Mouse (Mus musculus) lung, postnatal 36 days (tissue): Measurements from ENCODE around the gene Nop2.

Source experiments
- DNase-seq: peaks from one replicate; pipeline ENCODE4 v3.0.0; 2022; ENCODE audit warnings: mixed read lengths

Nop2 gene

DNA sequence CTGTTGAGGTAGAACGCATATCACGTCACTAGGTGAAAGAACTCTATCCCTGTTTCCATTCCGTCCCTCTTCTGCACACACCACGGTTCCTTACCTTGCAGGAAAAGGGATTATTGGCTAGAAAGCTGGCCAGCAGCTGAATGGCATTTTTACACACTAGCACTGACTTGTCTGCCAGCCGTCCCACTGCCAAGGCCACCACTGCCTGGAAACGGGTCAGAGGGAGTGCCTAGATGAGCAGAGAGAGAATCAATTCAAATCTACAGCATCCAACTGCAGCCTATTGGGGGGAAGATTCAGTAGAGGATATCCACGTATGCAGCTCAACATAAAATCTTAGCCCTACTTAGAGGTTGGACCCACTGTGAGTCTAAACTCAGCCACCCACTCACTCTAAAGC lies 47.9 kb downstream of the Nop2 start:
- no peak for DNase-seq

DNA sequence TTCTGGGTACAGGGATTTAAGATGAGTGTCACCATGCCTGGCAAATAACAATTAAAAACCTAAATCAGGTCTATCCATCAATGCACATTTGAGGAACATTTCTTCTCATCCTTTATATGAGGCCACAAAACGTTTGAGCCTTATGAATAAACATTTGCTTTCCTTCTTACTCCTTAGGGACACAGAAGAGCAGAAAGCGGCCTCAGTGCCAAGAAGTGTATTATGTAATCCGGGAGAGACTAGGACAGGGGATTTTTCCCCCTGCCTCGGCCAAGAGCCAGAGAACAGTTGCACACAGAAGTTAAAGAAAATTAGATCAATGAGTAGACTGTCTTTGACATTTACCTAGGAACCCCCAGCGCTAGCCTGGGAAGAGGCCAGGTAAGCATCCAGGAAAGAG lies 50.4 kb downstream of the Nop2 start:
- peak; percentile 16 for DNase-seq

DNA sequence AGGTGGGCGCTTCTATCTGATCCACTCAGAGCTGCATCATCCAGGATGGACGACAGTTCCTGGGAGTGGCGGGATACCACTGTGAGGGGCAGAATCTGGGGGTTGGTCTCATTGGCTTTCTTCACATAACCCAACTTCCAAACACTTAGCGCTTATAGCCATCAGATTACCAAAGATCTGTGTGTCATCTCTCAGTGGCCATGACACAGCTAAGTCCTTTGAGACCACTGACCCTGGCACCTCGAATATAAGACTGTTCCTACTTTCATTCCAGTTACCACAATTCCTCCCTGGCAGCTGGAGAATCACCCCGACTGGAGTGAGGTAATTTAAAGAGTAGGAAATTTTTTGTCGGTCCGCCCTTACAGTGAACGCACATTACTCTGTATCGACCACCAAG lies 54.5 kb downstream of the Nop2 start:
- DNase-seq = no peak

DNA sequence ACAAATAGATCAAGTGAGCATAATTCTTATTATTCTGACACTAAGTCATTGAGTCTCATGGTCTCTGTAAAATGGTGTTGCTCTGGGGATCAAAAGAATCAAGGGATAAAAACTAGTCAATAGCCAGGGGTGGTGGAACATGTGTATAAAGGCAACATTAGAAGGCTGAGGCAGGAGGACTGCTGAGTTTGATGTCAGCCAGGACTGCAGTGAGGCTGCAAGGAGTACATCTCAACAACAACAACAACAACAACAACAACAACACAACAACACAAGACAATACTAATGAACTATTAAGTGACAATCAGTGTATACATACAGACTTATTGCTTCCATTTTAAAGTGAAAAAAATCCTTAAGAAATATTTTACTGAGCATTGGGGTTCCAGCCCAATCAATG lies 59.1 kb downstream of the Nop2 start:
- no peak for DNase-seq

DNA sequence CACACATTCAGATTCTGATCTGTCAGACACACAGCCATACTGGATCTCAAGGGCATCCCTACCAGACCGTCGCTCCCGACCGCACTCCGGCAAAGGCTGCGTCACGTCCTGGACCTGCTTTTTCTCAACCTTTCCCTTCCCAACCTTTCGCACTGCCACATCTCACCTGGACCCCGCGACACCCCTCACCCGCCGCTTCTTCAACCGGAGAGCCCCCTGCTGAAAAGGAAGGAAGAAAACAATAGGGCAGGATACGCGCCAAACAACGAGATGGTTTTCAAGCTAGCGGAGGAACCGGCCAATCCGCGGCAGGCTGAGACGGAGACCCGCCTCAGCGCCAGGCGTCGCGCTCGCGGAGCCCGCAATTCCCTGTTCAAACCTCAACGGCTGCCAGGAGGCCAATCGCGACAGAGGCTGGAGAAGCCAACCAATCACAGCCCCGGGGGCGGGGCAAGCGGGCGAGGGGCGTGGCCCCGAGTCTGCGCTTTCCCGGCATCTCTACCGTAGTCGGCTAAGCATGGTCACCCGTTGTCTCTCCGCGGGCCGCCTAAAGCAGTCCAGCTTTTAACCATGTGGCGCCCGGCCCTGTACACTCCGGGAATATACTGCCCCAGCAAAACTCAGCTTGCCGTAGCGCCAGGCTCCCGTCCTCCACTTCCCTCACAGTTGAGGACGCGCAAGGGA lies 59.8 kb downstream of the Nop2 start, which contains the start of the genes Ncapd2 and Mrpl51:
Ncapd2 (minus strand) TSS at position 370 of the 684 bp plus-strand sequence.
Mrpl51 (plus strand) TSS at position 470 of the 684 bp plus-strand sequence.
- DNase-seq = peak; percentile 98

DNA sequence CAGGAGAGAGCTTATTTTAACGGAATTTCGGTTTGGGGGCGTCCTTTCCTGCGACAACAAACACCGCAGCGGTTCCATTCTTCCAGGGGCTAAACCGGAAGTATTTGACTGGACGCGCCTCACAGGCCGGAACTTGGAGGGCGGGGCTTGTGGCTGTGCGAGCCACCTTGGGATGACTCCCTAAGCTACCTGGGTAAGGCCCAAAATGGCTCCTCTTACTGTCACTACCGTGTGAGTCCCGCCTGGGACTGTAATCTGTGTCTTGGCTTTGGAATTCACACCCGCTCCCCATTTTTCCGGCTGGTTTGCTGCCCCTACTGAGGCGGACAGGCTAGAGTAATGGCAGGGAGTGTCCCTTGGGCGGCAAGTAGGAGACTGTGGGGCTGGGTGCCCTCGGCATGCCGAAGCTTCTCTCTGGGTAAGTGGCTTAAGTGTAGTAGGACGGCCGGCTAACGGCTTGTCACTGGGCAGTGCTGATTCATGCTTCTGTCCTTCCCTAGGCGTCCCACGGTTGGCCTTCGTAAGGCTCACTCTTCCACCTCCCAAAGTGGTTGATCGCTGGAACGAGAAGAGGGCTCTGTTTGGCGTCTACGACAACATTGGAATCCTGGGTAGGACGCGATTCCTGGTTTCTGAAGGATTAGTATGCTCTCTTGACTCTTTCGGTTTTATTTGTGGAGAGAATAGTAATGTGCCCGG lies 60.5 kb downstream of the Nop2 start:
- DNase-seq = peak; percentile 96

DNA sequence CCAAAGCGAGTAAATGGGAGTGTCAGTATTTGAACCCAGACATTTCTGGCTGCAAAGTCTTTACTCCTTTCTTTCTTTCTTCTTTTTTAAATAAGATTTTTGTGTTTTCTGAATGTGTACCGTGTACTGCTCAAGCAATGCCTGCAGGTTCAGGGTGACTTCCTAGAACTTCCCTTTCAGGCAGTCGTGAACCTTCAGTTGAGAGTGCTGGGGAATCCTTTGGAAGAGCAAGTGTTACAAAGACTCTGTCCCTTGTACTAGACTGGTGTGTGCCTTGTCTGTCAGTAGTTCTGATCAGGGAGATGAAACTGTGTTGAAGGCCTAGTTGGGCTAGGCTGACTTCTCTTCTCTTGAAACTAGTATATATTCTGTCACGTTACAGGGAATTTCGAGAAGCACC lies 61.1 kb downstream of the Nop2 start:
- DNase-seq = no peak

DNA sequence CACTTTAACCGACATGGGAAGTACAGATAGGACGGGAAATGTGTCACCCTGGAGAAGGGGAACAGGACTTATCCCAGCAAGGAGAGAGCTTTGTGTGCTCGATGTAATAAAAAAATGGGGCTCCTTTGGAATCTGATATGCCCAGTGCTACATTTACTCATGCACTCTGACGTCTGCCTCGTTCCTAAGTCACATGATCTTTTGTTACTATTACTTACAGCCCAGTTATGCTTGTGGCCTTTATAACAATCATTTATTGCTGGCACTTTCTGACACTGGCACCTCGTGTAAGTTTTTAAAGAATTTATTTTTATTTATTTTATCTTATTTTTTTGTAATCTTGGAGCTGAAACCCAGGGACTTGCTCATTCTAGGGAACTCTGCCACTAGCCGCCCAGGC lies 61.7 kb downstream of the Nop2 start:
- DNase-seq = no peak
